Mouse (Mus musculus) liver, embryonic 14.5 days (tissue): ENCODE measurements around the gene Rufy4. TPM values are rescaled to one million over a fixed set of nuclear protein-coding genes. Genes with fewer than 3 reads are reported as not detected.

Experiments
- ATAC-seq: fragments of 200-750 bp; cut with Nextera tagmentation; 2 replicates; pipeline ENCODE4 v1.8.0; 2017; ENCODE audit warnings: moderate number of reproducible peaks, mild to moderate bottlenecking, moderate library complexity; ENCODE audit not compliant: insufficient read depth
- DNase-seq, 3 experiments: peaks; one replicate each; pipeline ENCODE4 v3.0.0-alpha.2; 2012 to 2013; ENCODE audit warnings: low read depth in 3 of 3, low spot score in 3 of 3
- H3K27ac ChIP-seq: fragments of 300-500 bp; sonication (generic); 2 replicates; pipeline ENCODE4 v1.5.1; 2014; ENCODE audit warnings: moderate library complexity, mild to moderate bottlenecking, control low read depth, inconsistent platforms
- H3K27me3 ChIP-seq: fragments of 300-500 bp; sonication (generic); 2 replicates; pipeline ENCODE4 v1.6.1; 2014; ENCODE audit warnings: mild to moderate bottlenecking, low read length, moderate library complexity; ENCODE audit not compliant: control insufficient read depth, insufficient read depth
- H3K36me3 ChIP-seq: fragments of 300-500 bp; sonication (generic); replicated peaks from 2 replicates; pipeline ENCODE4 v1.6.1; 2014; ENCODE audit warnings: low read depth; ENCODE audit not compliant: control insufficient read depth, insufficient read depth
- H3K4me1 ChIP-seq, 2 experiments: fragments of 200-500 bp in 1 of 2; fragments of 300-500 bp in 1 of 2; sonication (generic) in 1 of 2; replicated peaks; 2 replicates each; pipeline ENCODE4 v1.6.1; 2012 to 2014; ENCODE audit warnings: antibody characterized with exemption in 1 of 2, inconsistent platforms in 1 of 2, low read length in 1 of 2; ENCODE audit not compliant: control insufficient read depth in 2 of 2, insufficient read depth in 2 of 2
- H3K4me2 ChIP-seq: fragments of 300-500 bp; sonication (generic); 2 replicates; pipeline ENCODE4 v1.6.1; 2014; ENCODE audit warnings: low read depth, mild to moderate bottlenecking, control low read depth, moderate library complexity
- H3K4me3 ChIP-seq, 2 experiments: fragments of 200-500 bp in 1 of 2; fragments of 300-500 bp in 1 of 2; sonication (generic) in 1 of 2; 2 replicates each; pipeline ENCODE4 v1.5.1; 2012 to 2014; ENCODE audit warnings: low read depth in 2 of 2, low read length in 2 of 2, mild to moderate bottlenecking in 2 of 2, control low read depth in 1 of 2, inconsistent platforms in 1 of 2, moderate library complexity in 1 of 2; ENCODE audit not compliant: insufficient read depth in 1 of 2
- H3K9ac ChIP-seq: fragments of 300-500 bp; sonication (generic); replicated peaks from 2 replicates; pipeline ENCODE4 v1.6.1; 2014; ENCODE audit warnings: mild to moderate bottlenecking, control low read depth, moderate library complexity
- H3K9me3 ChIP-seq: fragments of 300-500 bp; sonication (generic); 2 replicates; pipeline ENCODE4 v1.6.1; 2016; ENCODE audit warnings: low read length, mixed read lengths; ENCODE audit not compliant: control insufficient read depth
- CTCF ChIP-seq: IDR thresholded peaks from 2 replicates; pipeline ENCODE4 v1.5.1; 2016; ENCODE audit warnings: antibody characterized with exemption, low read depth, control low read depth
- EP300 ChIP-seq: IDR thresholded peaks from 2 replicates; pipeline ENCODE4 v1.6.1; 2016; ENCODE audit warnings: antibody characterized with exemption, low read depth
- WGBS: fragments of 180-500 bp; shearing (Covaris S2); extraction: QIAGEN DNeasy Blood & Tissue Kit; methylation state at CpG from one replicate; pipeline ENCODE4 v1.1.7; 2014; ENCODE audit not compliant: insufficient replicate concordance; 5-methylcytosine and 5-hydroxymethylcytosine counted together
- polyA plus RNA-seq, 2 experiments: library from polyadenylated mRNA; depleted of rRNA in 1 of 2; stranded (reverse) in 1 of 2; unstranded in 1 of 2; fragments of >200 nt; fragmentation: Nextera tagmentation in 1 of 2; extraction: Ambion mirVana in 1 of 2; gene quantifications; 2 replicates each; pipeline versions ENCODE4 v1.2.1 to v1.2.3; 2012 to 2014

Rufy4 gene
- polyA plus RNA-seq, 2 experiments: 0.04 to 0.09 TPM

DNA sequence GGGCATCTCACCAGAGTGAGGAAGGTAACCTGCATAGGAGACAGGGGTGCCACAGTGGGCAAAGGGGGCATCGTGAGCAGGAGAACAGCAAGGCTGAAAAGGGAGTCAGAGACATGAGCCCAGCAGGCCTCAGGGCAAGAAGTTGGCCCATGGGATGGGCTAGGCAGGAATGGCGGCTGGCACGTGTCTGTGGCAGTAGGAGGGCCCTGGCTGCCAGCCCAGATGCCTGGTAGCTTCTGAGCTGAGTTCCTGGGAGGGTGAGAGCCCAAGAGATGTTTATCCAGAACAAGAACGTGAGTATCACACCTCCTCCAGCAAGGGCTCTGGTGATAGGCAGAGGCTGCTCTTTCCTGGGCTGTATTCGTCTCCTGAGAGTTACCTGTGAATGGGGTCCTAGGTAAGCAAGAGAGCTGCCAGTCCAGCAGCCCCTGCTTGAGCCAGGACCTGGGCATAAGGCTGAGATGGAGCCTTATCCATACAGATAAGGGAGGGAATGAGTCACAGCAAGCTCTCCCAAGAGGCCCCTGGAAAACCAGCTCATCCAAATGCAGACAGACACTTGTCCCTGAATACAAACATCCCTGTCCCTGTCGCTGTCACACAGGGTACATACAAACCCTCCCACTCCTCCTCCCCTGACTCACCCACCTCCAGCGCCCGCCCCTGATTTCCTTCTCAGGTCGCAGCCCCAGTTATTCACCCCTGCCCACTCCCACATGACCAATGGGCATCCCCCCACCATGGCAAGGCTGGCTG, 3.3 kb upstream of the Rufy4 start:
- Histone ChIP-seq H3K4me3 (no peak overlapping the region), H3K9ac (no peak overlapping the region), H3K27me3 (peaks cover 27% of the 10 kb centered on the region), H3K4me1 (no peaks in the 10 kb centered on the region), H3K36me3 (no peaks in the 10 kb centered on the region), H3K27ac (no peak overlapping the region), H3K4me2 (no peak overlapping the region), H3K9me3 (no peaks in the 10 kb centered on the region)
- no peak for TF ChIP-seq CTCF
- TF ChIP-seq EP300: no peak
- ATAC-seq (no peak), DNase-seq (no peak)
- WGBS: 42% methylated on average over 9 of the region's 9 CpGs

DNA sequence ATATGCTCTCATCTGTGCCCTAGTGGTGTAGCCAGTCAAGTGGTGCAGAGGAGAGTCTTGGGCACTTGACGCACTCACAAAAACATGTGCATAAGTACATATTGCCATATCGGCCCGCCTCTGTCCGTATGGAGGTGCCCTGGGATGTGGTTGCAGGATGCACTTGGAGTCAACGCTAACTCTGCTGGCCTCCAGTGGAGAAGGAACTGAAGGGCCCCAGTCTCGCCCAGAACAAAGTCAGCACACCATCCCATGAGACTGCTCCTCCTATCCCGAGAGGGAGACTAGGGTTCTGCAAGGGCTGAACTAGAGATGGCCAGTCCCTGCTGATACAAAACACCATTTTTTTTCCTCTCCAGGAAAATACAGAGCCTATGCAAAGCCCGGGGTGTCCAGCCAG, 2.1 kb upstream of the Rufy4 start:
- peaks cover 27% of the 10 kb centered on the region for H3K27me3 ChIP-seq
- WGBS: 46% methylated on average over 8 of the region's 8 CpGs
- ATAC-seq: no peak
- H3K9me3 ChIP-seq: no peaks in the 10 kb centered on the region
- no peak overlapping the region for H3K9ac ChIP-seq
- H3K4me3 ChIP-seq: no peak overlapping the region
- H3K36me3 ChIP-seq: no peaks in the 10 kb centered on the region
- no peak overlapping the region for H3K4me2 ChIP-seq
- H3K27ac ChIP-seq: no peak overlapping the region
- no peak for DNase-seq
- H3K4me1 ChIP-seq: no peaks in the 10 kb centered on the region
- TF ChIP-seq EP300 (no peak), CTCF (no peak)

DNA sequence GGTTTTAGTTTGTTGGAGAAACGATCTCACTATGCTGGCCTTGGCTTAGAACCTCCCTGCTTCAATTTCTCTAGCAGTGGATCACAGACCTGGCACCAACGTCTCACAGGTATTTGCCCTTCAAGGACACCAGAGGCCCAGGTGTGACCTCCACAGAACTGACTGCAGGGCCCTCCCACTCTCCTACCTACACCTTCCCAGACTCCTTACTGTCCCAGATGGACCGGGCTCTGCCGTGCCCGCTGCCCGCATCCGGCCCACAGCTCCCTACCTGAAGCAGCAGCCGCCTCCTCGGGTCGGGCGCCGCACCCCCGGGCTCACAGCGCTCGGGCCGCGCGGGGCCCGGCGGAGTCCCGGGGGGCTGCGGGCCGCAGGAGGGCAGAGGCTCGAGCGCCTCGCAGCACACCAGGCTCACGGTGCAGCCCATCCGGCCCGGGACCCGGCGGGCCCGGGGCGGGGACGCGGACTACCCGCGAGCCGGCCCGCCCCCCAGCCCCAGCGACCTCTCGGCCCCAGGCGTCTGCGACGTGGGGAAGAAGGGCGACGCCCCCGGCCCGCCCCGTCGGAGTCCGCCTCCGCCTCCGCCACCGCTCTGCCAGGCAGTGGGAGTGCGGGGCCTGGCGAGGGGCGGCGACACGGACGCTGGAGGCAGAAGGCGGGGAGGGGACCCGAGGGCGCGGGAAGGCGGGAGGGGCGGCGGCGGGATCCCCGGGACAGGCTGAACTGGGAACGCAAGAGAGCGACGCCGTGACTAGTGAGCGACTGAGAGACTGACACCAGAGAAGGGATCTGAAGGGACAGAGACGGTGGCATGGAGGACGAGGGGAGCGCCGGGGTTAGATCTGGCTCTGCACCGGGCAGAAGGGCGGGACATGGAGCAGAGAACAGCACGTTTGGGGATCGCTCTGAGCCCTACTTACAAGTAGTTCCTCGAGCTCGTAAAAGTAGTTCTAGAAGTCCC, 1.0 kb upstream of the Rufy4 start, which contains the start of gene Tns1:
Gene Tns1, minus strand, starts transcription at position 429 of the 961 bp plus-strand sequence.
- Histone ChIP-seq H3K27ac (no peak within 1 kb of the TSS), H3K9ac (no peak within 1 kb of the TSS), H3K27me3 (peaks cover 27% of the 10 kb centered on the region), H3K9me3 (no peaks in the 10 kb centered on the region), H3K4me2 (peak within 1 kb of the TSS; percentile 72), H3K4me1 (no peaks in the 10 kb centered on the region), H3K36me3 (no peaks in the 10 kb centered on the region), H3K4me3 (peak within 1 kb of the TSS; percentile 16 to 49)
- peak; percentile 28; the same call in 1 of the 2 replicates for ATAC-seq
- DNase-seq: peak in 1 of 3 experiments; percentile 9
- WGBS: 1% methylated on average over 82 of the region's 84 CpGs
- TF ChIP-seq EP300 (no peak), CTCF (no peak)

DNA sequence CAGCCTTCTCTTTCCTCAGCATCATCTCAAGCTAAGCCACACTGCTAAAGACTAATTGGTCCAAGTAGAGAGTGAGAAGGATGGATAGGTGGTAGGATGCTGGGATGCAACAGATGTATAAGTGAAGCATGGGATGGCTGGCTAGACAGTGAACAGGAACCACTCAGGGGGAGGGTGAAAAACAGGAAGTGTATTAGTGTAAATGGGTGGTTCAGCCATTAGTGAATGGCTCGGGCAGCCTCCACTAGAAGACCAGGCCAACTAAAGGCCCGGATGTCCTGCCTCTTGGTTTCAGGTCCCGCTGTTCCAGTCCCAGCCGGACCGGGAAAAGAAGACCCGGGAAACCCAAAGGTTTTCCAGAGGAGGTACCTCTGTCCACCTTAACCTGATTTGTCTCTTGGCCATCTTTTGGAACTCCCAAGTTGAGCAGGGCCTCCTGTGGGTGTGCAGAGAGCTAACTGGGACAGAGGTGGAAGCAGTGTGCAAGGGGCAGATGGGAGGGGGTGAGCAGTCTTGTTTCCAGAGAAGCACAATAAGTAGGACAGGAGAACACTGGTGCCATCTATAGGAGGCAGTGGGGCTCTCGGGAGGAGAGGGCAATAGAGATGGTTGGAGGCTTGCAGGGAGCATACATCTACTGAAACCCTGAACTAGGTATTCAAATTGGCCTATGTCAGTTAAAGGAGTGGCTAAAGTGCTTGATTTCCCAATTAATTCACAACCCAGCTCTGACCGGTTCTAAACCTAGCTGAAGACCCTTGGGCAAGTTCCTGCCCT, 5.7 kb downstream of the Rufy4 start:
- DNase-seq (no peak), ATAC-seq (no peak)
- Histone ChIP-seq H3K4me3 (no peak overlapping the region), H3K36me3 (no peaks in the 10 kb centered on the region), H3K27ac (no peak overlapping the region), H3K4me2 (no peak overlapping the region), H3K9me3 (no peaks in the 10 kb centered on the region), H3K27me3 (no peaks in the 10 kb centered on the region), H3K4me1 (peaks cover 0 to 15% of the 10 kb centered on the region in 2 experiments; a peak in 3 of 4 replicates), H3K9ac (no peak overlapping the region)
- 66% methylated on average over 8 of the region's 8 CpGs for WGBS
- TF ChIP-seq CTCF: peak; percentile 17; the same call in 1 of the 2 replicates
- no peak for TF ChIP-seq EP300
